Mouse (Mus musculus): Measurements from ENCODE around the gene Brinp3. TPM values are rescaled to one million over a fixed set of nuclear protein-coding genes. Genes with fewer than 3 reads are reported as not detected.

The Brinp3 gene
- 0.01 TPM in 1 of 2 replicates, not detected in the other for polyA plus RNA-seq (2012; rRNA removed)

DNA sequence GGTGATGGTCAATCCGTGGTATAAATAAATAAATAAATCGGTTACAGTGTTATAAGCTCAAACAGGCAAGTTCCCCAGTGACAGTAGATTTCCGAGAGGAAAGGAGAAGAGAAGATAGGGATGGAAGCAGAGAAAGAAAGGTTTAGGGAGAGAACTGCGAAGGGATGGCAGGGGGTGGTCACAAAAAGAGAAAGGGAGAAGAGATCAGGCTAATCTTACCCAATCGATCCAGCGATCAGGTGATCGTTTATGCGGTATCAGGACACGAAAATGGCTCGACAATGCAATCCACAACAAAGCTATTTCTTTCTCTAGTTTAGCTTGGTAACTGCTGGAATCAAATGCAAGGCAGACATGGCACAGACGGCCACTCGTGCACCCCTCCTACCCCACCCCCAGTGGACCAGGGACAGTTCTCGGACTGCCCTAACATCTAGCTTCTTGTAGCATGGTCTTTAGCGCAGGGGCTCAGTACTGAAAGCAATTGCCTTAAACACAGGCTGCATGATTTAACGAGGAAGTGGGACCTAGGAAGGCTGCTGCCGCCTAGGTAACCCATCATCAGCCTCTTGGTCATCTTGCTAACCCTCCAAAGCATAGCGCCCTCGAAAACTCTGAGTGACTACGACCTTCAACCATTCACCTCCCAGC, at the start of gene Brinp3:
Brinp3 (plus strand) TSS at position 80 of the 651 bp plus-strand sequence.

